Mouse (Mus musculus) left cerebral cortex, adult 2 months (tissue): ENCODE measurements around the gene Bves. TPM values are rescaled to one million over a fixed set of nuclear protein-coding genes. Genes with fewer than 3 reads are reported as not detected.

ENCODE experiments used
- DNase-seq, 2 experiments: peaks; one replicate each; pipeline ENCODE4 v3.0.0; 2021 to 2022; ENCODE audit warnings: low spot score in 2 of 2, mixed read lengths in 1 of 2; ENCODE audit errors: extremely low spot score in 1 of 2
- H3K27ac ChIP-seq: fragments of 200-600 bp; 2 replicates; pipeline ENCODE4 v1.8.1; 2022
- H3K4me3 ChIP-seq: fragments of 200-600 bp; 2 replicates; pipeline ENCODE4 v1.8.1; 2022
- CTCF ChIP-seq: fragments of 200-600 bp; IDR thresholded peaks from 2 replicates; pipeline ENCODE4 v1.8.1; 2022; ENCODE audit warnings: antibody characterized with exemption, mild to moderate bottlenecking, moderate library complexity
- intact Hi-C: fragments of 180-260 bp; cut with DNase I; formaldehyde crosslinking; loops from one replicate; pipeline ENCODE4 v1.15.1; 2025
- total RNA-seq, 2 experiments: library from RNA; stranded (reverse); gene quantifications; 2 replicates each; pipeline ENCODE4 v1.2.3; 2021

Bves gene
- total RNA-seq, 2 experiments from 2014 or later, result 0.43 to 1.1 TPM

- no peak for DNase-seq
These were observed 31.6 kb downstream of the Bves start for GRCm38 (mm10) chr10:45366987-45367705.

GRCm38 (mm10) chr10:45369639-45370038 lies 34.1 kb downstream of the Bves start:
- TF ChIP-seq CTCF, result no peak
- intact Hi-C loops, result no loop called here
- no peak overlapping the region for H3K4me3 ChIP-seq
- no peak for DNase-seq
- H3K27ac ChIP-seq, result no peak overlapping the region

More at GRCm38 (mm10) chr10:45366987-45367705, 31.6 kb downstream of the Bves start:
- Histone ChIP-seq H3K27ac (no peak overlapping the region), H3K4me3 (no peak overlapping the region)
- no peak; the same call in 1 of the 2 replicates for TF ChIP-seq CTCF
- intact Hi-C loops, result no loop called here

DNA sequence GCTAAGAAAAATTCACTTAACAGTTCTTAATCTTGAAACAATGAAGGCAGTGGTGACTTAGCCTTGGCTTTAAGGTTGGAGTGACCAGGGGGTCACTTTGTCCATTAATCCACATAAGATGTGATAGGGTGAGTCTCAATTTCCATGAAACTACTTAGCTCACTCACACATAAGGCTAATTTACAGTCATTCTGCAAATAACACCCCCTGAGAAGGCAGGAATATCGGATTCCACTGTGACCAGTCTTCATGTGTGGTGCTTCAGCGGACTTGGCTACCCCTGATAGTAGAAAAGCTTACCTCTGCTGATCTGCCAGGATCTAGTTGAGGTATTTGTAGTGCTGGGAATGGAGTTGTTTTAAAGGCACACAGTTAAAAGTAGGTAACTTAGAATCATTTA lies 35.0 kb downstream of the Bves start:
- Histone ChIP-seq H3K4me3 (no peak overlapping the region), H3K27ac (no peak overlapping the region)
- intact Hi-C loops, result no loop called here
- no peak for TF ChIP-seq CTCF
- DNase-seq, result no peak

GRCm38 (mm10) chr10:45372994-45373692 lies 37.6 kb downstream of the Bves start:
- intact Hi-C loops, result loop anchor here (2.0 kb wide), 2 partner anchors 274 to 322 kb away; no protein-coding TSS in a partner anchor
- H3K27ac ChIP-seq, result no peak overlapping the region
- peak; percentile 92 for TF ChIP-seq CTCF
- peak; percentile 65 to 70 for DNase-seq
- no peak overlapping the region for H3K4me3 ChIP-seq

DNA sequence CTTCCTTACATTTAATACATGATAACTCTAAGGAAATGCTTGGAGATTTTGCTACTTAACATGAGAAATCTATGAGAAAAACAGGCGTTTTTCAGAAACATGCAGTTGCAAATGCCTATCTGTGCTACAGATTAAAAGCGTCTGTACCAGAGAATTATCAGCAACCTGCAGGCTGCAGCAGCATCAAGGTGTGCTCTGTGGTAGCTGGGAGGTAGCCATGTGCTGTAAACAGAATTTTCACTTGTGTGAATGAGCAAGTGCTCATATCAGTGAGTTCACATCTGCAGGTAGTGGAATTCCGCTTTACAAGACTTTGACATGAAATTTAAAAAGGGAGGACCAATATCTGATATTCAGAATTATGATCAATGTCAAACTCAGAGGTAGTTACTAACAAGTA lies 42.7 kb downstream of the Bves start:
- intact Hi-C loops, result loop anchor here (5.0 kb wide), 1 partner anchor 424 kb away; no protein-coding TSS in a partner anchor
- no peak overlapping the region for H3K4me3 ChIP-seq
- no peak for TF ChIP-seq CTCF
- no peak overlapping the region for H3K27ac ChIP-seq
- DNase-seq, result no peak

- intact Hi-C loops, result loop anchor here (2.0 to 10.0 kb wide), 3 partner anchors 130 to 535 kb away; no protein-coding TSS in a partner anchor
- H3K27ac ChIP-seq, result no peak overlapping the region
- no peak for DNase-seq
- TF ChIP-seq CTCF, result peak; percentile 46
- H3K4me3 ChIP-seq, result no peak overlapping the region
These were observed 46.5 kb downstream of the Bves start for GRCm38 (mm10) chr10:45381937-45382636.

- no peak for DNase-seq
- no peak overlapping the region for H3K27ac ChIP-seq
- intact Hi-C loops, result loop anchor here (2.0 to 10.0 kb wide), 3 partner anchors 130 to 534 kb away; no protein-coding TSS in a partner anchor
- H3K4me3 ChIP-seq, result no peak overlapping the region
- TF ChIP-seq CTCF, result no peak
These were observed 47.0 kb downstream of the Bves start for GRCm38 (mm10) chr10:45382637-45382958.

DNA sequence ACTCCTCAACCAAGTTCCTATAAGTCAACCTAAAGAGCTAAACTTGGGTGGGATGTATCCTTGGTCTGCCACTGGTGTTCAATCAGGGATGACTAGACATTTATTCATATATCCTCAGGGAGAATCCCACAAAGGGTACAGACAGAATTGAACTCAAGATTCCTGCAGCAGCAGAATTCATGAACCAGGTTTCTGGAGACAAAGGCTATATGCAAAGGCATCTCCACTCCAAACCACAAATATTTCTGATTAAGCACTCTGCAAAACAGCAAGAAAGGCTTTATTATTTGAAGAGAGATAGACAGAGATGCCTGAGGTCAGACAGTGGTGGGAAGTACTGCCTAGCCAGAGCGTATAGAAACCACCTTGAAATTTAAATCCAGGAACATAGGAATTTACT lies 62.6 kb downstream of the Bves start:
- DNase-seq, result no peak
- intact Hi-C loops, result no loop called here
- no peak overlapping the region for H3K27ac ChIP-seq
- H3K4me3 ChIP-seq, result no peak overlapping the region
- TF ChIP-seq CTCF, result no peak

DNA sequence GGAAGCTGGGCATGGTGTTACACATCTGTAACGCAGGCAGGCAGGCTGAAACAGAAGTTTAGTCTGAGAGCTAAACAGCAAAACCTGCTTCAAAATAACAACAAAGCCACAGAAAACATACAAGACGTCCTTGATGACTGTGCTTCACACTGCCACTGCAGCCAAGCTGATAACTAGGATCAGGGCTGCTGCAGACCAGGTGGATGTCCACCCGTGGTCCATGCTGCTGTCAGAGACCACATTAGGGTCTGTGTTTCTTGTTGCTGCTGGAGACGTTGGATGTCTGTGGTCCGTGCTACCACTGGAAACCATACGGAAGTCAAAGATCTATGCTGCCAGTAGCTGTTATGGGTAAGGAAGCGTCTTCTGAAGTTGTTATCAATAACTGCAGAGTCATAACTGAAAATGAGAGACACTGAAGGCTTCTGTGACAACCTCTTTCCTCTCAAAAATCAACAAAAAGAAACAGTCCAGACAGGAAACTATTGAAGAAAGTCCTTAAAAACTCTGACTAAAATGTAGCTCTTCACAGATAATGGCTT lies 64.2 kb downstream of the Bves start:
- H3K4me3 ChIP-seq, result no peak overlapping the region
- intact Hi-C loops, result no loop called here
- no peak for DNase-seq
- no peak for TF ChIP-seq CTCF
- H3K27ac ChIP-seq, result no peak overlapping the region

DNA sequence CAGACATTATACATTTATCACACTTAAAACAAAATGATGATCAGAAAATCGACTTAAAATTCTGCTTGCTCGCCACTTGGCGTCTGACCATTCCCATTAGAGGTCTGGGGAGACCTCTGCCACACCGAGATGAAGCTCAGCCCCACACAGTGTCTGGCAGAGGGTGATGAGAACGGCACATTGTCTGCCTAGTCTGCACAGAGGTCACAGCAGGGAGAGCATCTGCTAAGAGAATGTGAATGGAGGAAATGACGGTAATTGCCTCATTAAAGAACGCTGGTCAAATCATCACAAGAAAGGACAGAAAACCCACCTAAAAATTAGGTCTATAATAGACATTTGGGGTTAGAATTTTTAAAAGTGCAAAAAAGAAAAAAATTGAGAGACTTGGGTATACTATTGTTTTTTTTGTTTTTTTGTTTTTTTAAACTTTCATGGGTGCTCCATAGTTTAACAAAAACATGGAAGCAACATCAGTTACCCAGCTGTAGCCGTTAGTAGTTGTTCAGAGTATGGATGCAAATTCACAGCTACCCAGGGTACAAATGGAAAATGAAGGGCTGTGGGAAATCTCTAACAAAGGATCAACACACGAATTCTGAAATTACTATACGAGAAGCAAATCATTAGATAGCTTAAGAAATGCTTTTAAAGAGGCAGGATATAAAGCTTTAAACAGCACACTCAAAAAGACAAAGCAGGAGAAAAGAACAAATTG lies 75.2 kb downstream of the Bves start:
- no peak for TF ChIP-seq CTCF
- no peak for DNase-seq
- H3K27ac ChIP-seq, result no peak overlapping the region
- intact Hi-C loops, result no loop called here
- no peak overlapping the region for H3K4me3 ChIP-seq

DNA sequence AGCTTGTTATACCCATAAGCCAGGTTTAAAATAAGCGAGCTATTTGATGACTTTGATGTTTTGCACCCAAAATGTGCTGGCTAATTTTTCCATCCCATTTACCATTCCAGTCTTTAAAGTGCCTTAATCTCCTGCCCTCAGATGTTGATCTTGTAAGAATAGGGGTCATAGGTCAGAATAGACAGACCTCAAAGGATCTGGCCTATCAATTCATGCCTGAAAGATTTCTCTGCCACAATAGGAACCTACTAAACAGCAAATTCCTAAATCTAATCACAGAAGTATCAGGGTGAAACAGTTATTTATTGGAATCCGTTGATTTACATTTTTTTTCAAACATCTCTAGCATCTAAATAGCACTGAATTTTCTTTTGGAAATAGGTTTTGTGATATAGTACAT lies 76.2 kb downstream of the Bves start:
- Histone ChIP-seq H3K4me3 (no peak overlapping the region), H3K27ac (no peak overlapping the region)
- intact Hi-C loops, result no loop called here
- DNase-seq, result no peak
- no peak for TF ChIP-seq CTCF
